Mouse (Mus musculus) midbrain, embryonic 12.5 days (tissue): ENCODE measurements around the gene BC052040. TPM values are rescaled to one million over a fixed set of nuclear protein-coding genes. Genes with fewer than 3 reads are reported as not detected.

Source experiments
- ATAC-seq: fragments of 200-750 bp; cut with Nextera tagmentation; 2 replicates; pipeline ENCODE4 v1.8.0; 2017; ENCODE audit warnings: low read depth, moderate TSS enrichment, moderate library complexity; ENCODE audit not compliant: low FRiP score
- H3K27ac ChIP-seq: fragments of 300-500 bp; sonication (generic); replicated peaks from 2 replicates; pipeline ENCODE4 v1.5.1; 2016; ENCODE audit warnings: mild to moderate bottlenecking
- H3K27me3 ChIP-seq: fragments of 300-500 bp; sonication (generic); 2 replicates; pipeline ENCODE4 v1.6.1; 2016; ENCODE audit warnings: mild to moderate bottlenecking
- H3K36me3 ChIP-seq: fragments of 300-500 bp; sonication (generic); 2 replicates; pipeline ENCODE4 v1.6.1; 2016
- H3K4me1 ChIP-seq: fragments of 300-500 bp; sonication (generic); 2 replicates; pipeline ENCODE4 v1.6.1; 2016
- H3K4me2 ChIP-seq: fragments of 300-500 bp; sonication (generic); replicated peaks from 2 replicates; pipeline ENCODE4 v1.6.1; 2016; ENCODE audit warnings: mild to moderate bottlenecking, moderate library complexity
- H3K4me3 ChIP-seq: fragments of 300-500 bp; sonication (generic); 2 replicates; pipeline ENCODE4 v1.5.1; 2016; ENCODE audit warnings: mild to moderate bottlenecking
- H3K9ac ChIP-seq: fragments of 300-500 bp; sonication (generic); replicated peaks from 2 replicates; pipeline ENCODE4 v1.6.1; 2016; ENCODE audit warnings: mild to moderate bottlenecking, moderate library complexity
- H3K9me3 ChIP-seq: fragments of 300-500 bp; sonication (generic); 2 replicates; pipeline ENCODE4 v1.6.1; 2016; ENCODE audit warnings: mild to moderate bottlenecking
- WGBS: fragments of 180-500 bp; shearing (Covaris S2); methylation state at CpG from one replicate; pipeline ENCODE4 v1.1.7; 2016; 5-methylcytosine and 5-hydroxymethylcytosine counted together
- polyA plus RNA-seq: library from polyadenylated mRNA; unstranded; fragments of >200 nt; fragmentation: Nextera tagmentation; extraction: Ambion mirVana; gene quantifications from 2 replicates; pipeline ENCODE4 v1.2.1, GENCODE M21; 2016

Gene BC052040
- polyA plus RNA-seq, 1 experiment from 2014 or later, result 18.1 TPM

DNA sequence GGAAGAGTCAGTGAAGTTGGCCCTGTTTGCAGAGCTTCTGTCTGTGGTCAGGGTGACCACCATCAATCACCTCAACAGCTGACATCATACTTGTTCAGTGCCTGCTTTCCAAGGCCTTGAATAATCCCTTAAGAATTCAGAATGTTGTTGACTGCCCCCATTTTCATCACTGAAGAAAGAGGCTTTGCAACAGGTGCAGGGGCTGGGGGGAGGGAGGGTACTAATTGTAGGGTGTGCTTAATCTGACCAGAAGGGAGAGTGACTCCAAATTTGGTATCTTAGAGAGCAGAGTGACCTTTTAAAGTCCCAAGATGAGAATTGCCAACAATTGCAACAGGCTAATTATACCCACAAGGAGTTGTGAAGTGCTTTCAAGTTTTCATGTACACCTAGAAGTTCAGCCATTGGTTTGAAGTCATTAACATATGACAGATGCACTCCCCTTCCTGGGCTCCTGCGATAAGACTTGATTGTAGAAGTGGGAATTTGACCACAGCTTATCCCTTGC is 24.4 kb downstream of the BC052040 start:
- WGBS, result 47% methylated on average over 1 of the region's 1 CpGs
- H3K4me2 ChIP-seq, result no peak overlapping the region
- H3K9me3 ChIP-seq, result no peaks in the 10 kb centered on the region
- H3K27ac ChIP-seq, result no peak overlapping the region
- no peaks in the 10 kb centered on the region for H3K27me3 ChIP-seq
- H3K4me3 ChIP-seq, result no peak overlapping the region
- H3K4me1 ChIP-seq, result peaks cover 18% of the 10 kb centered on the region
- no peak overlapping the region for H3K9ac ChIP-seq
- no peaks in the 10 kb centered on the region for H3K36me3 ChIP-seq
- no peak for ATAC-seq

- no peak overlapping the region for H3K4me3 ChIP-seq
- no peaks in the 10 kb centered on the region for H3K9me3 ChIP-seq
- H3K36me3 ChIP-seq, result no peaks in the 10 kb centered on the region
- H3K4me1 ChIP-seq, result 0 out of 2 replicates have a peak, but pooled peaks cover 5% of the 10 kb centered on the region
- no peak overlapping the region for H3K4me2 ChIP-seq
- H3K27ac ChIP-seq, result no peak overlapping the region
- no peak overlapping the region for H3K9ac ChIP-seq
- no peaks in the 10 kb centered on the region for H3K27me3 ChIP-seq
- over 99% methylated on average over 3 of the region's 3 CpGs for WGBS
- no peak for ATAC-seq
Observed at GRCm38 (mm10) chr2:115609020-115609419, 27.5 kb downstream of the BC052040 start.

DNA sequence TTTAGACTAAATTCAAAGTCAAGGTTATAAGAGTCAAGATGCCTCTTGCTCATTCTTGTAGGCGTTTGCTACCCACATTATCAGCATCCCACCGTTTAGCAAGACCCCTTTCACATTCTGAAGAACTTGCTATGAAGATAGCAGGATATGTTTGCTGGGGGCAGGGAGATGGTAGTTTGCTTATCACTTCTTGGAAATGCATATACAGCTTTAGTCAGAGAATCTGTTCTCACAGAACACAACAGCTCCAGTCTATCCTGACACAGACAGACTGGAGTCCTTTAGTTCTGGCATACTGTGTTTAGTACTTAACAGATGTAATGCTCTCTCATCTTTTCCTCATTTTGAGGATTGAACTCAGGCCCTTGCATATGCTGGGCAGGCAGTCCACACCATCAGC is 28.6 kb downstream of the BC052040 start:
- ATAC-seq, result no peak
- Histone ChIP-seq H3K4me2 (no peak overlapping the region), H3K4me3 (no peak overlapping the region), H3K4me1 (0 out of 2 replicates have a peak, but pooled peaks cover 5% of the 10 kb centered on the region), H3K27ac (no peak overlapping the region), H3K9me3 (no peaks in the 10 kb centered on the region), H3K9ac (no peak overlapping the region), H3K36me3 (no peaks in the 10 kb centered on the region), H3K27me3 (no peaks in the 10 kb centered on the region)
- 90% methylated on average over 2 of the region's 2 CpGs for WGBS

GRCm38 (mm10) chr2:115610503-115610902 is 29.0 kb downstream of the BC052040 start:
- 93% methylated on average over 6 of the region's 6 CpGs for WGBS
- no peak overlapping the region for H3K9ac ChIP-seq

DNA sequence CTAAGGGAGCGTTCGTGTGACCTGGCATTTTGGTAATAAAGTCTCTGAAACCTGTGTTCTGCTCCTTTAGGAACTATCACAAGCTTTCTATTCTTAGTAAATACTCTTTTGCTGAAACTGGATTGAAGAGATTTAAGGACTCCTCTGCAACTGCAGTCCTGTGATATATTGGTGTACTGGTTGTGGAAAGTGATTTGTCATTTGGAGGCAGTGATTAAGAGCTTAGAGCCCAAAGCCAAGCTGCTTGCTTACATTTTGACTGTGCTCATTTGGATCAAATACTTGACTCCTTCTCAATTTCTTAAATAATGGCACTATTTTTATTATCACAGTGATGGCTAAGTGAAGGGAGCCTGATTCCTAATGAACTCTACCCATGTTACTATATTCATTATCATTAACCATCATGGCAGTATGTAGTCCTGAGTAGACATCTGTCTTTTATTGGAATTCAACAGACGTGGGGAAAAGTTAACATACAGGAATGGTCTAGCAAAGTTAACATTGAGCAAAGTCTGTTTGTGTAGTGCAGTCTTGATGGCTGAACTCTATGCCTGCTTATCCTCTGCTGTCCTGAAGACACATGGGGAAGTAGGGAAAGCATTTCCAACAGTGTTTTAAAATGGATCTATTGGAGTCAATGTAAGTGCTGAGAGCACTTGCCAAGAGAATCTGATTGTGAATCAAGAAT is 32.5 kb downstream of the BC052040 start:
- Histone ChIP-seq H3K36me3 (no peaks in the 10 kb centered on the region), H3K9ac (no peak overlapping the region), H3K4me1 (no peaks in the 10 kb centered on the region), H3K4me3 (no peak overlapping the region), H3K27ac (no peak overlapping the region), H3K9me3 (no peaks in the 10 kb centered on the region), H3K4me2 (no peak overlapping the region), H3K27me3 (no peaks in the 10 kb centered on the region)
- ATAC-seq, result no peak
- WGBS, result 93% methylated on average over 3 of the region's 3 CpGs

More at GRCm38 (mm10) chr2:115610503-115610902, 29.0 kb downstream of the BC052040 start:
- 0 out of 2 replicates have a peak, but pooled peaks cover 5% of the 10 kb centered on the region for H3K4me1 ChIP-seq
- H3K27ac ChIP-seq, result no peak overlapping the region
- H3K27me3 ChIP-seq, result no peaks in the 10 kb centered on the region
- no peaks in the 10 kb centered on the region for H3K36me3 ChIP-seq
- no peak overlapping the region for H3K4me2 ChIP-seq
- no peak for ATAC-seq
- H3K9me3 ChIP-seq, result no peaks in the 10 kb centered on the region
- no peak overlapping the region for H3K4me3 ChIP-seq

DNA sequence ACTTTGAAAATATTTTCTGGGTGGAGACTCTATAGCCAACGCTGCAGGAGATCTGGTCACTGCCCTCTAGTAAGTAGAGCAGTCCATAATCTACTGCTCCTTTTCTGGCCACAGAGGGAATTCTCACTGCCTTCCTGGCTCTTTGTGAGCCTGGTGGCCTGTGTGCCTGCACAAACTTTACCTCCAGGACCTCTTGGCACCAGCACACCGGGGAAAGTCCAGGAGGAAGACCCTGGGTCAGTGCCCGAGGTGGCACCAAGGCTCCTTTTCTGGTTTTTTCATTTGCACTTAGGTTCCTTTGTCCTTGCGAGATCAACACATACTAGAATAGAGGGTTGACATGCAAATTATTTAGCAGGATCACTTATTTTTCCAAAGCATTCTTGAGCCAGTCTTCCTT is 47.0 kb downstream of the BC052040 start:
- H3K36me3 ChIP-seq, result no peaks in the 10 kb centered on the region
- ATAC-seq, result no peak
- peaks cover 7% of the 10 kb centered on the region; the same call in 1 of the 2 replicates for H3K4me1 ChIP-seq
- H3K27me3 ChIP-seq, result no peaks in the 10 kb centered on the region
- H3K27ac ChIP-seq, result no peak overlapping the region
- no peak overlapping the region for H3K4me2 ChIP-seq
- no peaks in the 10 kb centered on the region for H3K9me3 ChIP-seq
- WGBS, result 86% methylated on average over 4 of the region's 4 CpGs
- H3K4me3 ChIP-seq, result no peak overlapping the region
- no peak overlapping the region for H3K9ac ChIP-seq

DNA sequence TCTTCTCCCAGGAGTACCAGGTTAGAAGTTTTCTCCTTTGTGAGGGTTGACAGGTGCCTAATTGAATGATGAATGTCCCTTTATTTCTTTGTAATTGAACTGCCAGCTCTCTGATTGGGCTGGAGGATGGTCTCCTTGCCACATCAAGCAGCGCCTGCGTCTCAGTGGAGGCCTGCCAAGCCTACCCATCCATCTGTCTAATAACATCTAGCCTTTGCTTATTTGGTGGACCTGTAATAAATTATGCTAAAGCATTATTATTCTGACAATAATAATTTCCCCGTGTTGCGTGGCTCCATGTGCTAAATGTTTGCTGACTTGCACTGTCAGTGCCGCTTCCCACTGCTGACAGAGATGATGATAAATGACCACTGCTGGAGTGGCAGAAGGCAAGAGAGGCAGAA is 49.5 kb downstream of the BC052040 start:
- Histone ChIP-seq H3K4me2 (no peak overlapping the region), H3K9ac (no peak overlapping the region), H3K9me3 (no peaks in the 10 kb centered on the region), H3K27ac (no peak overlapping the region), H3K27me3 (no peaks in the 10 kb centered on the region), H3K4me1 (peaks cover 7% of the 10 kb centered on the region; the same call in 1 of the 2 replicates), H3K4me3 (no peak overlapping the region), H3K36me3 (no peaks in the 10 kb centered on the region)
- 78% methylated on average over 5 of the region's 5 CpGs for WGBS
- no peak for ATAC-seq

- Histone ChIP-seq H3K4me1 (peaks cover 7% of the 10 kb centered on the region; the same call in 1 of the 2 replicates), H3K27me3 (no peaks in the 10 kb centered on the region), H3K36me3 (no peaks in the 10 kb centered on the region), H3K27ac (no peak overlapping the region), H3K9ac (no peak overlapping the region), H3K9me3 (no peaks in the 10 kb centered on the region), H3K4me3 (no peak overlapping the region), H3K4me2 (no peak overlapping the region)
- no peak for ATAC-seq
- 97% methylated on average over 4 of the region's 4 CpGs for WGBS
Observed at GRCm38 (mm10) chr2:115631826-115632225, 50.3 kb downstream of the BC052040 start.

GRCm38 (mm10) chr2:115650203-115650602 is 68.7 kb downstream of the BC052040 start:
- no peak overlapping the region for H3K4me3 ChIP-seq
- H3K36me3 ChIP-seq, result no peaks in the 10 kb centered on the region
- H3K9me3 ChIP-seq, result no peaks in the 10 kb centered on the region
- 90% methylated on average over 2 of the region's 2 CpGs for WGBS
- H3K27me3 ChIP-seq, result no peaks in the 10 kb centered on the region
- no peak overlapping the region for H3K4me2 ChIP-seq
- H3K27ac ChIP-seq, result no peak overlapping the region
- no peaks in the 10 kb centered on the region for H3K4me1 ChIP-seq
- no peak overlapping the region for H3K9ac ChIP-seq
- ATAC-seq, result no peak

DNA sequence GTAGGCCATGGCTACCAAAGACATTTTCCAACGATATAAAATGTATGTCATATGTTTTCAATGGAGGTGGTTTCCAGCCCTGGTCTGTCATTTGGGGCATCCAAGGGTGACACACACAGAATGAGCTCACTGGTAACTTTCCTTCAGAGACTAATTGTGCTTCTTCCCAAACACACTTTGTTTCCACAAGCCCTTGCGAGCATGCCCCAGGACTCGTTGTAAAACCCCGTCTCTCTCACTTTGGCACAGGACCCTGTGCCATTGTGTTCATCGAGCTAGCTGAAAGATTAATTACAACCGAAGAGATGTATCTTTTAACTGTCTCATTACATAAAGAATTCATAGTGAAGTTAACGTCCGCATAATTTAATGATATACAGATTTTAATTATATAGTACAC is 78.2 kb downstream of the BC052040 start:
- H3K27ac ChIP-seq, result no peak overlapping the region
- H3K4me3 ChIP-seq, result no peak overlapping the region

GRCm38 (mm10) chr2:115660213-115661120 is 79.0 kb downstream of the BC052040 start:
- H3K36me3 ChIP-seq, result no peaks in the 10 kb centered on the region
- H3K27ac ChIP-seq, result no peak overlapping the region
- no peak overlapping the region for H3K4me2 ChIP-seq
- H3K4me3 ChIP-seq, result no peak overlapping the region
- no peaks in the 10 kb centered on the region for H3K9me3 ChIP-seq
- peaks cover 9% of the 10 kb centered on the region; the same call in 1 of the 2 replicates for H3K4me1 ChIP-seq
- no peaks in the 10 kb centered on the region for H3K27me3 ChIP-seq
- H3K9ac ChIP-seq, result no peak overlapping the region
- WGBS, result 92% methylated on average over 6 of the region's 6 CpGs
- no peak; the same call in 1 of the 2 replicates for ATAC-seq

More for the DNA sequence above, 78.2 kb downstream of the BC052040 start:
- no peak for ATAC-seq
- WGBS, result 86% methylated on average over 8 of the region's 8 CpGs
- H3K27me3 ChIP-seq, result no peaks in the 10 kb centered on the region
- peaks cover 9% of the 10 kb centered on the region; the same call in 1 of the 2 replicates for H3K4me1 ChIP-seq
- no peak overlapping the region for H3K4me2 ChIP-seq
- no peaks in the 10 kb centered on the region for H3K9me3 ChIP-seq
- H3K9ac ChIP-seq, result no peak overlapping the region
- H3K36me3 ChIP-seq, result no peaks in the 10 kb centered on the region

GRCm38 (mm10) chr2:115667516-115667915 is 86.0 kb downstream of the BC052040 start:
- H3K9ac ChIP-seq, result no peak overlapping the region
- WGBS, result 91% methylated on average over 2 of the region's 2 CpGs
- H3K4me2 ChIP-seq, result no peak overlapping the region
- no peak overlapping the region for H3K4me3 ChIP-seq
- no peaks in the 10 kb centered on the region for H3K36me3 ChIP-seq
- H3K4me1 ChIP-seq, result no peaks in the 10 kb centered on the region
- no peaks in the 10 kb centered on the region for H3K27me3 ChIP-seq
- no peak overlapping the region for H3K27ac ChIP-seq
- ATAC-seq, result no peak
- H3K9me3 ChIP-seq, result no peaks in the 10 kb centered on the region
